In genomic region chr2:105675730-105676079, GRCm38 (mm10) we compare ENCODE assay signal across 9 mouse cellular contexts. TPM values are rescaled to one million over a fixed set of nuclear protein-coding genes. Genes with fewer than 3 reads are reported as not detected.
DNase-seq lines count a peak whose midpoint lies in the region; ATAC-seq and TF ChIP-seq lines count a peak whose summit lies in the region.
"Had no signal": no experiment of that assay in that cellular context is flagged by ENCODE, and none has a peak within 500 bp of the region (broad histone marks: within the 10 kb centered on the region; RNA-seq: fewer than 3 reads in every experiment).

No protein-coding gene starts in this region.

- no peak for TF ChIP-seq CTCF in heart, postnatal 0 days (IDR thresholded peaks at IDR 0.05; ENCODE audit: low read depth)
- no peak for TF ChIP-seq CTCF in thymus, adult 2 months (IDR thresholded peaks at IDR 0.05; ENCODE audit: borderline replicate concordance, control insufficient read depth, extremely low read depth, insufficient read depth, low read length, poor library complexity)

- peaks cover 20% of the 10 kb centered on the region; the same call in 1 of the 2 replicates for H3K4me1 ChIP-seq in heart, postnatal 0 days (ENCODE audit: control insufficient read depth, insufficient read depth)
- H3K4me1 ChIP-seq in brown adipose tissue, adult 24 weeks (ENCODE audit: control insufficient read depth, insufficient read depth, insufficient read length, low read length), result peaks cover 6% of the 10 kb centered on the region
- H3K4me1 ChIP-seq in hindbrain, embryonic 15.5 days (replicated peaks), result peaks cover 22% of the 10 kb centered on the region
- H3K4me1 ChIP-seq in midbrain, embryonic 15.5 days, result peaks cover 19% of the 10 kb centered on the region
- H3K4me1 ChIP-seq in thymus, adult 2 months (replicated peaks; ENCODE audit: control insufficient read depth, insufficient read depth, low read length), result peaks cover 12% of the 10 kb centered on the region; the same call in 1 of the 2 replicates

- ATAC-seq in heart, postnatal 0 days (ENCODE audit: insufficient read depth, low read depth), result no peak
- ATAC-seq in hindbrain, embryonic 15.5 days (ENCODE audit: low FRiP score, low read depth), result no peak
- ATAC-seq in midbrain, embryonic 15.5 days (replicated peaks), result no peak
- ATAC-seq in inflammation-experienced regulatory T-cells, adult 6 months, result no peak
- ATAC-seq in activated CD4-positive, CD25-positive, alpha-beta regulatory T cell, adult 4 months, result no peak

- peaks cover 99% of the 10 kb centered on the region for H3K27me3 ChIP-seq in heart, postnatal 0 days (ENCODE audit: control insufficient read depth, insufficient read depth, low read length)
- peaks cover 57% of the 10 kb centered on the region for H3K27me3 ChIP-seq in hindbrain, embryonic 15.5 days
- peaks cover 84% of the 10 kb centered on the region for H3K27me3 ChIP-seq in midbrain, embryonic 15.5 days (replicated peaks)
- peaks cover 45% of the 10 kb centered on the region for H3K27me3 ChIP-seq in thymus, adult 2 months (ENCODE audit: control insufficient read depth, insufficient read depth, low read length)

- peak overlapping the region; percentile 46 for H3K4me3 ChIP-seq in heart, postnatal 0 days (ENCODE audit: low read depth, low read length)
- H3K4me3 ChIP-seq in brown adipose tissue, adult 24 weeks (ENCODE audit: insufficient read depth, low read depth, low read length), result peak overlapping the region; percentile 43
- peak overlapping the region; percentile 43 for H3K4me3 ChIP-seq in hindbrain, embryonic 15.5 days
- H3K4me3 ChIP-seq in midbrain, embryonic 15.5 days, result peak overlapping the region; percentile 33
- no peak overlapping the region for H3K4me3 ChIP-seq in thymus, adult 2 months (ENCODE audit: control insufficient read depth, insufficient read depth, low read length)

- H3K27ac ChIP-seq in heart, postnatal 0 days (ENCODE audit: low read depth), result no peak overlapping the region
- H3K27ac ChIP-seq in brown adipose tissue, adult 24 weeks (replicated peaks; ENCODE audit: low read depth, low read length), result no peak overlapping the region
- H3K27ac ChIP-seq in hindbrain, embryonic 15.5 days (replicated peaks), result peak overlapping the region; percentile 78
- peak overlapping the region; percentile 51; the same call in 1 of the 2 replicates for H3K27ac ChIP-seq in midbrain, embryonic 15.5 days
- no peak overlapping the region for H3K27ac ChIP-seq in thymus, adult 2 months (ENCODE audit: control insufficient read depth, insufficient read depth, low read length)

- WGBS in heart, postnatal 0 days, result under 1% methylated on average over 11 of the region's 11 CpGs
- 0% methylated on average over 11 of the region's 11 CpGs for WGBS in hindbrain, embryonic 15.5 days
- 0% methylated on average over 11 of the region's 11 CpGs for WGBS in midbrain, embryonic 15.5 days
- WGBS in thymus, adult 2 months, result 2% methylated on average over 11 of the region's 11 CpGs

- H3K36me3 ChIP-seq in heart, postnatal 0 days (replicated peaks; ENCODE audit: control insufficient read depth, insufficient read depth, low read length), result no peaks in the 10 kb centered on the region
- no peaks in the 10 kb centered on the region for H3K36me3 ChIP-seq in hindbrain, embryonic 15.5 days
- H3K36me3 ChIP-seq in midbrain, embryonic 15.5 days (replicated peaks), result no peaks in the 10 kb centered on the region
- H3K36me3 ChIP-seq in thymus, adult 2 months (ENCODE audit: control insufficient read depth, insufficient read depth, low read length), result no peaks in the 10 kb centered on the region

- H3K9ac ChIP-seq in heart, postnatal 0 days (replicated peaks; ENCODE audit: low read depth, low read length), result no peak overlapping the region
- H3K9ac ChIP-seq in hindbrain, embryonic 15.5 days, result peak overlapping the region; percentile 47
- no peak overlapping the region for H3K9ac ChIP-seq in midbrain, embryonic 15.5 days

- H3K4me2 ChIP-seq in heart, postnatal 0 days (ENCODE audit: low read depth, low read length), result peak overlapping the region; percentile 54
- H3K4me2 ChIP-seq in hindbrain, embryonic 15.5 days, result peak overlapping the region; percentile 60
- peak overlapping the region; percentile 51 for H3K4me2 ChIP-seq in midbrain, embryonic 15.5 days

- no peak for TF ChIP-seq POLR2A in thymus, adult 2 months (IDR thresholded peaks at IDR 0.05; ENCODE audit: control insufficient read depth, extremely low read depth, insufficient read depth, low read length, poor library complexity)

- no peaks in the 10 kb centered on the region for H3K9me3 ChIP-seq in heart, postnatal 0 days (replicated peaks; ENCODE audit: control insufficient read depth, low read length)
- no peaks in the 10 kb centered on the region for H3K9me3 ChIP-seq in hindbrain, embryonic 15.5 days
- H3K9me3 ChIP-seq in midbrain, embryonic 15.5 days, result no peaks in the 10 kb centered on the region

- DNase-seq in heart, postnatal 0 days (ENCODE audit: low spot score), result no peak
- DNase-seq in heart, postnatal 4 days, result no peak
- DNase-seq in thymus, adult 2 months, result no peak

- no peak for TF ChIP-seq EP300 in heart, postnatal 0 days (IDR thresholded peaks at IDR 0.05; ENCODE audit: low read depth)

RNA-seq across cellular contexts. Expression of gene Pax6, which starts 7.0 kb away (rescaled TPM):
- total RNA-seq in heart, postnatal 0 days (2014; rRNA removed; ENCODE audit: low replicate concordance), result not detected in 2 replicates
- 0.05 and 0.15 TPM in 2 replicates for polyA plus RNA-seq in heart, postnatal 0 days (2015; fragmentation: Nextera tagmentation; extraction: Ambion mirVana)
- under 1 TPM in 1 of 2 experiments, not detected in 1; 0.61 TPM for total RNA-seq in heart, postnatal 4 days (2021)
- polyA plus RNA-seq in brown adipose tissue, adult 24 weeks (2012; ENCODE audit: insufficient read depth, insufficient read length, missing spikeins), result not detected in 2 replicates
- 32.6 and 42.3 TPM in 2 replicates for polyA plus RNA-seq in hindbrain, embryonic 15.5 days (2015; fragmentation: Nextera tagmentation; extraction: Ambion mirVana)
- 22.5 and 23.3 TPM in 2 replicates for polyA plus RNA-seq in midbrain, embryonic 15.5 days (2015; fragmentation: Nextera tagmentation; extraction: Ambion mirVana)
- under 1 TPM in 2 of 3 experiments, not detected in 1; 0.20 to 0.67 TPM for polyA plus RNA-seq in inflammation-experienced regulatory T-cells, adult 6 months (2017; shearing (Covaris generic))
- polyA plus RNA-seq in thymus, adult 2 months (2012; rRNA removed), result 0.03 TPM in 1 of 2 replicates, not detected in the other
- polyA plus RNA-seq in activated CD4-positive, CD25-positive, alpha-beta regulatory T cell, adult 4 months (2017; shearing (Covaris generic)), result under 1 TPM in 1 of 2 experiments, not detected in 1; 0.30 TPM
- total RNA-seq: common myeloid progenitor, adult 5-6 weeks had no signal

Comparison
In these comparisons a context has a peak if more than half of its experiments do, and no peak if none do; other contexts are left out.
1. H3K27ac ChIP-seq: peak in hindbrain, embryonic 15.5 days (single experiment) and midbrain, embryonic 15.5 days (single experiment); none in heart, postnatal 0 days (single experiment), brown adipose tissue, adult 24 weeks (single experiment) and thymus, adult 2 months (single experiment).
2. RNA of gene Pax6, which starts 7.0 kb away (polyA plus RNA-seq): 32.6 to 42.3 TPM in hindbrain, embryonic 15.5 days and 22.5 to 23.3 TPM in midbrain, embryonic 15.5 days; 0.30 TPM in activated CD4-positive, CD25-positive, alpha-beta regulatory T cell, adult 4 months, 0.20 to 0.67 TPM in inflammation-experienced regulatory T-cells, adult 6 months, 0.05 to 0.15 TPM in heart, postnatal 0 days, 0.03 TPM in thymus, adult 2 months and not detected in brown adipose tissue, adult 24 weeks; every median in the first group is over 10 times any median in the second.
3. Peak in every context shown above with its lines, with median percentiles within 50 percentile points of each other: H3K4me2 ChIP-seq.